Mouse (Mus musculus) heart, postnatal 0 days (tissue): Measurements from ENCODE around the gene Cdk10. TPM values are rescaled to one million over a fixed set of nuclear protein-coding genes. Genes with fewer than 3 reads are reported as not detected.
A peak's percentile ranks its signal among the peaks of the same experiment; 100 is the strongest.
"Not testable (repeated sequence)": the region's sequence is repeated elsewhere in the genome, so short reads cannot be mapped to it uniquely, and the experiment has no call there.

Source experiments
- ATAC-seq: fragments of 200-750 bp; cut with Nextera tagmentation; 2 replicates; pipeline ENCODE4 v1.8.0; 2017; ENCODE audit warnings: low read depth, moderate number of reproducible peaks, moderate library complexity; ENCODE audit not compliant: insufficient read depth
- DNase-seq: peaks from one replicate; pipeline ENCODE4 v3.0.0-alpha.2; 2016; ENCODE audit warnings: low spot score
- H3K27ac ChIP-seq: fragments of 300-500 bp; sonication (generic); 2 replicates; pipeline ENCODE4 v1.5.1; 2014; ENCODE audit warnings: low read depth, mild to moderate bottlenecking
- H3K27me3 ChIP-seq: fragments of 300-500 bp; sonication (generic); 2 replicates; pipeline ENCODE4 v1.6.1; 2014; ENCODE audit warnings: low read length, mixed read lengths; ENCODE audit not compliant: control insufficient read depth, insufficient read depth
- H3K36me3 ChIP-seq: fragments of 300-500 bp; sonication (generic); replicated peaks from 2 replicates; pipeline ENCODE4 v1.6.1; 2014; ENCODE audit warnings: low read length, mixed read lengths; ENCODE audit not compliant: control insufficient read depth, insufficient read depth
- H3K4me1 ChIP-seq: fragments of 300-500 bp; sonication (generic); 2 replicates; pipeline ENCODE4 v1.6.1; 2014; ENCODE audit warnings: antibody characterized with exemption; ENCODE audit not compliant: control insufficient read depth, insufficient read depth
- H3K4me2 ChIP-seq: fragments of 300-500 bp; sonication (generic); 2 replicates; pipeline ENCODE4 v1.6.1; 2014; ENCODE audit warnings: low read depth, mild to moderate bottlenecking, low read length, moderate library complexity
- H3K4me3 ChIP-seq: fragments of 300-500 bp; sonication (generic); 2 replicates; pipeline ENCODE4 v1.5.1; 2014; ENCODE audit warnings: low read depth, low read length
- H3K9ac ChIP-seq: fragments of 300-500 bp; sonication (generic); replicated peaks from 2 replicates; pipeline ENCODE4 v1.6.1; 2014; ENCODE audit warnings: low read depth, low read length, mixed read lengths
- H3K9me3 ChIP-seq: fragments of 300-500 bp; sonication (generic); replicated peaks from 2 replicates; pipeline ENCODE4 v1.6.1; 2016; ENCODE audit warnings: low read length; ENCODE audit not compliant: control insufficient read depth
- CTCF ChIP-seq: IDR thresholded peaks from 2 replicates; pipeline ENCODE4 v1.5.1; 2016; ENCODE audit warnings: antibody characterized with exemption, control low read depth, low read depth
- EP300 ChIP-seq: IDR thresholded peaks from 2 replicates; pipeline ENCODE4 v1.6.1; 2016; ENCODE audit warnings: antibody characterized with exemption, low read depth
- WGBS: fragments of 180-500 bp; shearing (Covaris S2); extraction: QIAGEN DNeasy Blood & Tissue Kit; methylation state at CpG from one replicate; pipeline ENCODE4 v1.1.7; 2014; 5-methylcytosine and 5-hydroxymethylcytosine counted together
- polyA plus RNA-seq: library from polyadenylated mRNA; unstranded; fragments of >200 nt; fragmentation: Nextera tagmentation; extraction: Ambion mirVana; gene quantifications from 2 replicates; pipeline ENCODE4 v1.2.1, GENCODE M21; 2015
- total RNA-seq: library from RNA; depleted of rRNA; stranded (reverse); fragments of >200 nt; gene quantifications from 2 replicates; pipeline ENCODE4 v1.2.3, GENCODE M21; 2014; ENCODE audit warnings: low replicate concordance

Gene Cdk10
- total and polyA plus RNA-seq, 2 experiments from 2014 or later: 14.8 to 26.5 TPM

GRCm38 (mm10) chr8:123252925-123253324 is 28.3 kb downstream of the Cdk10 start:
- Histone ChIP-seq H3K4me2 (peak overlapping the region; percentile 98), H3K4me1 (peaks cover 17% of the 10 kb centered on the region), H3K27ac (no peak overlapping the region), H3K27me3 (no peaks in the 10 kb centered on the region), H3K9me3 (no peaks in the 10 kb centered on the region), H3K36me3 (peaks cover 56% of the 10 kb centered on the region), H3K9ac (peak overlapping the region; percentile 79; the same call in 1 of the 2 replicates), H3K4me3 (peak overlapping the region; percentile 86)
- 34% methylated on average over 4 of the region's 4 CpGs for WGBS
- DNase-seq: no peak
- TF ChIP-seq EP300 (no peak), CTCF (no peak)
- ATAC-seq: no peak

- H3K9me3 ChIP-seq: no peaks in the 10 kb centered on the region
- H3K4me1 ChIP-seq: peaks cover 17% of the 10 kb centered on the region
- TF ChIP-seq CTCF (no peak), EP300 (no peak)
- peak; percentile 0; the same call in 1 of the 2 replicates for ATAC-seq
- H3K27me3 ChIP-seq: no peaks in the 10 kb centered on the region
- under 1% methylated on average over 37 of the region's 40 CpGs for WGBS
- peak overlapping the region; percentile 98 for H3K4me2 ChIP-seq
- peaks cover 54% of the 10 kb centered on the region for H3K36me3 ChIP-seq
- peak overlapping the region; percentile 86 for H3K4me3 ChIP-seq
- H3K27ac ChIP-seq: peak overlapping the region; percentile 90
- peak overlapping the region; percentile 79 for H3K9ac ChIP-seq
- DNase-seq: peak; percentile 40
Observed at GRCm38 (mm10) chr8:123253451-123254098, 28.9 kb downstream of the Cdk10 start.

GRCm38 (mm10) chr8:123254099-123254885 is 29.6 kb downstream of the Cdk10 start, which contains the start of the genes Zfp276 and Vps9d1:
TSS of gene Zfp276 (plus strand) at chr8:123254195.
TSS of gene Vps9d1 (minus strand) at chr8:123254348.
- Histone ChIP-seq H3K4me1 (peaks cover 17% of the 10 kb centered on the region), H3K4me2 (peak within 1 kb of the TSS; percentile 98), H3K4me3 (peak within 1 kb of the TSS; percentile 86), H3K27me3 (no peaks in the 10 kb centered on the region), H3K36me3 (peaks cover 54% of the 10 kb centered on the region), H3K27ac (peak within 1 kb of the TSS; percentile 90), H3K9me3 (no peaks in the 10 kb centered on the region), H3K9ac (peak within 1 kb of the TSS; percentile 79)
- under 1% methylated on average over 88 of the region's 99 CpGs for WGBS
- peak; percentile 77 for DNase-seq
- peak; percentile 95 for ATAC-seq
- TF ChIP-seq CTCF: no peak
- no peak for TF ChIP-seq EP300

GRCm38 (mm10) chr8:123255170-123255569 is 30.5 kb downstream of the Cdk10 start:
- DNase-seq (no peak), ATAC-seq (no peak)
- WGBS: 66% methylated on average over 6 of the region's 6 CpGs
- peaks cover 17% of the 10 kb centered on the region for H3K4me1 ChIP-seq
- peak overlapping the region; percentile 86 for H3K4me3 ChIP-seq
- H3K4me2 ChIP-seq: peak overlapping the region; percentile 98
- peaks cover 54% of the 10 kb centered on the region for H3K36me3 ChIP-seq
- H3K27ac ChIP-seq: no peak overlapping the region
- H3K9ac ChIP-seq: peak overlapping the region; percentile 79
- H3K9me3 ChIP-seq: no peaks in the 10 kb centered on the region
- H3K27me3 ChIP-seq: no peaks in the 10 kb centered on the region
- TF ChIP-seq EP300 (no peak), CTCF (no peak; the same call in 1 of the 2 replicates)

- no peak overlapping the region for H3K4me2 ChIP-seq
- H3K9me3 ChIP-seq: no peaks in the 10 kb centered on the region
- no peak for ATAC-seq
- TF ChIP-seq EP300: no peak
- TF ChIP-seq CTCF: no peak
- H3K36me3 ChIP-seq: peaks cover 51% of the 10 kb centered on the region
- H3K27ac ChIP-seq: no peak overlapping the region
- H3K4me1 ChIP-seq: peaks cover 17% of the 10 kb centered on the region
- H3K9ac ChIP-seq: no peak overlapping the region
- no peaks in the 10 kb centered on the region for H3K27me3 ChIP-seq
- no peak overlapping the region for H3K4me3 ChIP-seq
- WGBS: 82% methylated on average over 3 of the region's 3 CpGs
- no peak for DNase-seq
Observed at GRCm38 (mm10) chr8:123257114-123257513, 32.5 kb downstream of the Cdk10 start.

- ATAC-seq, H3K9me3 ChIP-seq, H3K4me3 ChIP-seq, DNase-seq, H3K27me3 ChIP-seq, H3K4me2 ChIP-seq, H3K9ac ChIP-seq, H3K27ac ChIP-seq: not testable (repeated sequence)
- Histone ChIP-seq H3K36me3 (peaks cover 49% of the 10 kb centered on the region), H3K4me1 (peaks cover 17% of the 10 kb centered on the region)
- 88% methylated on average over 8 of the region's 8 CpGs for WGBS
Observed at GRCm38 (mm10) chr8:123257593-123257992, 33.0 kb downstream of the Cdk10 start.
